Mouse (Mus musculus) C2C12 (cell line): ENCODE measurements around the gene Slc36a4.

Experiments
- CTCF ChIP-seq: IDR thresholded peaks from one replicate; pipeline ENCODE4 v1.5.1; 2011; ENCODE audit not compliant: control insufficient read depth, insufficient read depth, insufficient read length
- FOSL1 ChIP-seq: IDR thresholded peaks from one replicate; pipeline ENCODE4 v1.8.0; 2011; ENCODE audit warnings: mild to moderate bottlenecking, low read length; ENCODE audit not compliant: poor library complexity, insufficient read depth, severe bottlenecking
- MAX ChIP-seq: IDR thresholded peaks from one replicate; pipeline ENCODE4 v1.6.1; 2011; ENCODE audit warnings: mild to moderate bottlenecking, control low read depth
- MYOG ChIP-seq: IDR thresholded peaks from one replicate; pipeline ENCODE4 v1.6.1; 2011; ENCODE audit not compliant: control insufficient read depth, insufficient read length; ENCODE audit errors: extremely low read depth
- USF1 ChIP-seq: IDR thresholded peaks from one replicate; pipeline ENCODE4 v1.6.1; 2011; ENCODE audit warnings: low read depth, mild to moderate bottlenecking, control low read depth, moderate library complexity

GRCm38 (mm10) chr9:15664606-15665005 lies 44.9 kb upstream of the Slc36a4 start:
- no peak for TF ChIP-seq CTCF
- TF ChIP-seq FOSL1, result no peak
- no peak for TF ChIP-seq USF1
- no peak for TF ChIP-seq MAX
- TF ChIP-seq MYOG, result no peak
